Mouse (Mus musculus) neural tube, embryonic 12.5 days (tissue): ENCODE data around the gene Btbd9. TPM values are rescaled to one million over a fixed set of nuclear protein-coding genes. Genes with fewer than 3 reads are reported as not detected.

Experiments
- ATAC-seq: fragments of 200-750 bp; cut with Nextera tagmentation; 2 replicates; pipeline ENCODE4 v1.8.0; 2017; ENCODE audit warnings: low read depth, mild to moderate bottlenecking, moderate TSS enrichment, moderate library complexity; ENCODE audit not compliant: low FRiP score
- H3K27ac ChIP-seq: fragments of 300-500 bp; sonication (generic); 2 replicates; pipeline ENCODE4 v1.5.1; 2016
- H3K27me3 ChIP-seq: fragments of 300-500 bp; sonication (generic); replicated peaks from 2 replicates; pipeline ENCODE4 v1.6.1; 2016; ENCODE audit warnings: mild to moderate bottlenecking
- H3K36me3 ChIP-seq: fragments of 300-500 bp; sonication (generic); 2 replicates; pipeline ENCODE4 v1.6.1; 2016; ENCODE audit warnings: mild to moderate bottlenecking
- H3K4me1 ChIP-seq: fragments of 300-500 bp; sonication (generic); 2 replicates; pipeline ENCODE4 v1.6.1; 2016
- H3K4me2 ChIP-seq: fragments of 300-500 bp; sonication (generic); replicated peaks from 2 replicates; pipeline ENCODE4 v1.6.1; 2016; ENCODE audit warnings: mild to moderate bottlenecking
- H3K4me3 ChIP-seq: fragments of 300-500 bp; sonication (generic); 2 replicates; pipeline ENCODE4 v1.5.1; 2016
- H3K9ac ChIP-seq: fragments of 300-500 bp; sonication (generic); 2 replicates; pipeline ENCODE4 v1.6.1; 2016; ENCODE audit warnings: mild to moderate bottlenecking
- H3K9me3 ChIP-seq: fragments of 300-500 bp; sonication (generic); 2 replicates; pipeline ENCODE4 v1.6.1; 2016; ENCODE audit warnings: mild to moderate bottlenecking
- whole genome bisulfite sequencing: fragments of 180-500 bp; shearing (Covaris S2); methylation state at CpG from one replicate; pipeline ENCODE4 v1.1.7; 2016; 5-methylcytosine and 5-hydroxymethylcytosine counted together
- polyA plus RNA-seq: library from polyadenylated mRNA; unstranded; fragments of >200 nt; fragmentation: Nextera tagmentation; extraction: Ambion mirVana; gene quantifications from 2 replicates; pipeline ENCODE4 v1.2.1, GENCODE M21; 2016

Btbd9 gene
- polyA plus RNA-seq, 1 experiment from 2014 or later = 88.6 TPM

- Histone ChIP-seq H3K36me3 (0 out of 2 replicates have a peak, but pooled peaks cover 5% of the 10 kb centered on the region), H3K27me3 (no peaks in the 10 kb centered on the region), H3K4me1 (peaks cover 15% of the 10 kb centered on the region), H3K4me3 (no peak overlapping the region), H3K9ac (no peak overlapping the region), H3K27ac (no peak overlapping the region), H3K4me2 (no peak overlapping the region), H3K9me3 (no peaks in the 10 kb centered on the region)
- no peak for ATAC-seq
- 60% methylated on average over 6 of the region's 6 CpGs for WGBS
Measured at GRCm38 (mm10) chr17:30292666-30293065, 283.6 kb downstream of the Btbd9 start.

DNA sequence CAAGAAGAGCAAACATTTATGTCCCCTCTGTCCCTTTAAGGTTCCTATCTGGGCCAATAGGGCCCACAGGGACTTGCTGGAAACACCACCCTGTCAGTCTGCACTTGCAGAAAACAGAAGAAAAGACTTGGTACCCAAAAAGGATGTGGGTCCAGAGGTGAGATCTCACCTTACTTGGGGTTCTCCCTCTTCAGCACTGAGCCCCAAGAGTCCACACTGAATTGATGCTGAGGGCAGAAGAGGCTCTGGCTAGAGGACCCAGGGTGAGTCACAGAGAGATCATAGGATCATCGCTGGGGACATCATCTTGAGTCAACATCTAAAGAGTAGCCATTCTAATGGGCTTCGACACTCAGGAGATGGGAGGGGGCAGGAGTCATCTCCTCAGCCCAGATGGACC, 290.6 kb downstream of the Btbd9 start:
- Histone ChIP-seq H3K4me1 (peaks cover 15% of the 10 kb centered on the region), H3K4me3 (no peak overlapping the region), H3K27ac (no peak overlapping the region), H3K9ac (no peak overlapping the region), H3K9me3 (no peaks in the 10 kb centered on the region), H3K27me3 (no peaks in the 10 kb centered on the region), H3K4me2 (no peak overlapping the region), H3K36me3 (no peaks in the 10 kb centered on the region)
- ATAC-seq = no peak
- WGBS = 94% methylated on average over 2 of the region's 2 CpGs

DNA sequence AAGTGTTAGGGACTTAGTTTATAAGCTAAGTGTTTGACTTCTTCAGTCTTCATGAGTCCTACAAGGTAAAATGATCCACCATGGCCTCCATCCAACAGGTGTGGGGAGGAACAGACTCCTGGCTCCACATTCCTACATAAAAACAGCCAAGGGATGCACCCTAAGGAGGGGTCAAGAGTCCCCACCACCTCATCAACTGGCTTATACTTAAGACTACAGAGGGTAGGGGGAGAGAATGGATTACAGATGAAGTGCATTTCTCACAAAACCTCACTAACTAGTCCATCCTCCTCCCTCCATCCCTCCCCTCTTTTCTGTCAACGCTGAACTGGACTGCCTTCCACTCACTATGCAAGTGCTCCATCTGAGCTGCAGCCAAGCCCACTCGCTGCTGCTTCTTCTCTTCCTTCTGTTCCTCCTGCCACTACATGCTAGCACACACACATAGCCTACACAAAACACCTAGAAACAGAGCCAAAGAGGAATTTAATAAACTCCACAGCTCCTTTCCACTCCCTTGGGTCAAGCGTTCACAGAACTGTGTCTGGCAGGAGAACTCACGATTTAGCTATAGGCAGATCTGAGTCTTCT, 292.7 kb downstream of the Btbd9 start:
- Histone ChIP-seq H3K36me3 (no peaks in the 10 kb centered on the region), H3K4me2 (no peak overlapping the region), H3K27me3 (no peaks in the 10 kb centered on the region), H3K9me3 (no peaks in the 10 kb centered on the region), H3K4me3 (no peak overlapping the region), H3K9ac (no peak overlapping the region), H3K27ac (no peak overlapping the region), H3K4me1 (peaks cover 34% of the 10 kb centered on the region)
- no peak for ATAC-seq
- WGBS = 93% methylated on average over 4 of the region's 4 CpGs

DNA sequence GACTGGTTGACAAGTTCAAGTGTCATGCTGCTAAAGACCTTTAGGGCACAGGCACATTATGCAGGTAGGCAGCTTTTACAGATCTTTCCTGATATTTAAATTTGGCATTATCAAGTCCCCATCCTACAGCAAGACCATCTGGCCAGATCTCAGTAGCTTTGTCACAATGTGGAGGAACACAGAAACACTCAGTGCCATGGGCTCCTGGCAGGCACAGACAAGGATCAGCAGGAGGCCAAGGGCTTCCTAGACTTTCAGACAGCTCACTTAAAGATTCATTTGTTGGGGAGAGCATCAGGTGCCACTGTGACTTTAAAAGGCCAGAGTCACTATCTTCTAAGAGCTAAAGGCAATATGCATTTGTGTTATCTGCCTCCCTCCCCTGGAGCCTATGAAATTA, 293.3 kb downstream of the Btbd9 start:
- no peaks in the 10 kb centered on the region for H3K27me3 ChIP-seq
- no peak for ATAC-seq
- no peak overlapping the region for H3K9ac ChIP-seq
- H3K9me3 ChIP-seq = no peaks in the 10 kb centered on the region
- H3K4me3 ChIP-seq = no peak overlapping the region
- H3K36me3 ChIP-seq = no peaks in the 10 kb centered on the region
- H3K4me2 ChIP-seq = no peak overlapping the region
- H3K27ac ChIP-seq = no peak overlapping the region
- H3K4me1 ChIP-seq = peaks cover 34% of the 10 kb centered on the region

GRCm38 (mm10) chr17:30280323-30281118, 295.8 kb downstream of the Btbd9 start:
- Histone ChIP-seq H3K36me3 (no peaks in the 10 kb centered on the region), H3K9ac (no peak overlapping the region), H3K27me3 (no peaks in the 10 kb centered on the region), H3K4me1 (peaks cover 28% of the 10 kb centered on the region), H3K4me2 (no peak overlapping the region), H3K9me3 (no peaks in the 10 kb centered on the region), H3K27ac (no peak overlapping the region), H3K4me3 (no peak overlapping the region)
- WGBS = 56% methylated on average over 7 of the region's 7 CpGs
- no peak for ATAC-seq

DNA sequence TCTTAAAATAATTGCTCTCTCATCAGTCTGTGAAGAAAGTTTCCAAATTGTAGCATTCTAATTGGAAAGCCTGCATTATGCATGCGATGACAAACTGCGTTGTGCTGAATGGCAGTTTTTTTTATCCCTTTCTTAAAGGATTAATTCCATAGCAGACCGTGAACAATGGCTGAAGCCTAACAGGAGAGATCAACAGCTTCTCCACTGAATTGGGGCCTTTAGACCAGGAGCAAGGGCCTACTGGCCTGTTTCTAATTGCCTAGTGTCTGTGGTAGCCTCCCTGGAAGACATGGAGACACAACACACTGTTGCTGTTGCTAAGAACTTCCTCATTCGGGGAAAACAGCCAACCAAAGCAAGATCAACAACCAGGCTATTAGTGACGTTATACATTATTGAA, 296.6 kb downstream of the Btbd9 start:
- Histone ChIP-seq H3K36me3 (no peaks in the 10 kb centered on the region), H3K4me1 (peaks cover 19% of the 10 kb centered on the region), H3K4me3 (no peak overlapping the region), H3K27me3 (no peaks in the 10 kb centered on the region), H3K4me2 (no peak overlapping the region), H3K9me3 (no peaks in the 10 kb centered on the region), H3K9ac (no peak overlapping the region), H3K27ac (no peak overlapping the region)
- 35% methylated on average over 5 of the region's 5 CpGs for WGBS
- ATAC-seq = no peak

- Histone ChIP-seq H3K9ac (no peak overlapping the region), H3K4me3 (no peak overlapping the region), H3K36me3 (no peaks in the 10 kb centered on the region), H3K4me1 (peaks cover 19% of the 10 kb centered on the region), H3K9me3 (no peaks in the 10 kb centered on the region), H3K27me3 (no peaks in the 10 kb centered on the region), H3K27ac (no peak overlapping the region), H3K4me2 (no peak overlapping the region)
- ATAC-seq = no peak
- WGBS = 34% methylated on average over 16 of the region's 16 CpGs
Measured at GRCm38 (mm10) chr17:30278596-30279378, 297.5 kb downstream of the Btbd9 start.

DNA sequence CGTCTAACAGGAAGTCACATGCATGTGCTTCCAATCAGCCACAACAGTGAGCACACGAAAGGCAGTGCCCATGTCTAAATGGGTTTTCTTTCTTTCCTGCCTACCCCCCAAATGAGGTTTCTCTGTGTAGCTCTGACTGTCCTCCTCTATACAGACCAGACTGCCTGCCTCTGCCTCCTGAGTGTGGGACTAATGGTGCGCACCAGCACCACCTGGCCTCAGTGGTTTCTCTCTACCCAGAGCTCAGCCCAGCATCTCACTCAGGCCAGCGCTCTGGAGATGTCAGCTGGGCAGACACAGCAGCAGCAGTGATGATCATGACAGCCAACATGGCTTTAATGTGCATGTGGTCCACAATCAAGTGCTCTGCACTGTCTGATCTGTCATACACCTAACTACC, 299.8 kb downstream of the Btbd9 start:
- ATAC-seq = no peak
- Histone ChIP-seq H3K9ac (no peak overlapping the region), H3K27ac (no peak overlapping the region), H3K9me3 (no peaks in the 10 kb centered on the region), H3K4me1 (peaks cover 19% of the 10 kb centered on the region), H3K27me3 (no peaks in the 10 kb centered on the region), H3K4me3 (no peak overlapping the region), H3K36me3 (no peaks in the 10 kb centered on the region), H3K4me2 (no peak overlapping the region)
- 90% methylated on average over 4 of the region's 4 CpGs for WGBS

DNA sequence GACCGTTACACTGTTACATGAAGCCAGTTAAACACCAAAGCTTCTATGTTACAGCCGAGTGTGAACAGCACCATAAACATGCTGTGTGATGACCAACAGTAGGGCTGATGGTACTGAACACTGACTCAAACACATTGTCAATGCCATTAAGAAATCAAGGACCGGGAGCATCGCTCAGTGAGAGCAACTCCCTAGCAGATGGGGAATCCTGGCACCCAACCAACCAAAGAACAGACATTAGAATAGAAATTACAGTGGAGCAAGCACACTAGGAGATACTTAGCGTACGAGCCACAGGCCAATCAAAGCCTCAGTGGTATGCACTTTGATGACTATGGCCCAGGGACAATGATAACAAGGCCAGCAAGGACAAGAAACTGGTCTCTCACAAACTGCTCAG, 303.5 kb downstream of the Btbd9 start:
- no peaks in the 10 kb centered on the region for H3K36me3 ChIP-seq
- no peak overlapping the region for H3K27ac ChIP-seq
- H3K9me3 ChIP-seq = no peaks in the 10 kb centered on the region
- no peak overlapping the region for H3K4me2 ChIP-seq
- H3K27me3 ChIP-seq = no peaks in the 10 kb centered on the region
- no peak for ATAC-seq
- 82% methylated on average over 6 of the region's 6 CpGs for WGBS
- H3K4me1 ChIP-seq = no peaks in the 10 kb centered on the region
- H3K4me3 ChIP-seq = no peak overlapping the region
- no peak overlapping the region for H3K9ac ChIP-seq

- Histone ChIP-seq H3K4me1 (no peaks in the 10 kb centered on the region), H3K36me3 (no peaks in the 10 kb centered on the region), H3K4me3 (no peak overlapping the region), H3K27me3 (no peaks in the 10 kb centered on the region), H3K9me3 (no peaks in the 10 kb centered on the region), H3K27ac (no peak overlapping the region), H3K9ac (no peak overlapping the region), H3K4me2 (no peak overlapping the region)
- no peak for ATAC-seq
- WGBS = 71% methylated on average over 11 of the region's 11 CpGs
Measured at GRCm38 (mm10) chr17:30269136-30270063, 306.9 kb downstream of the Btbd9 start.

GRCm38 (mm10) chr17:30268456-30268855, 307.8 kb downstream of the Btbd9 start:
- ATAC-seq = no peak
- Histone ChIP-seq H3K9me3 (no peaks in the 10 kb centered on the region), H3K27ac (no peak overlapping the region), H3K4me3 (no peak overlapping the region), H3K27me3 (no peaks in the 10 kb centered on the region), H3K4me2 (no peak overlapping the region), H3K4me1 (no peaks in the 10 kb centered on the region), H3K36me3 (no peaks in the 10 kb centered on the region), H3K9ac (no peak overlapping the region)
- 92% methylated on average over 8 of the region's 8 CpGs for WGBS
